Mouse (Mus musculus) limb, embryonic 11.5 days (tissue): Measurements from ENCODE around the gene Ubxn1. TPM values are rescaled to one million over a fixed set of nuclear protein-coding genes. Genes with fewer than 3 reads are reported as not detected.

Source experiments
- ATAC-seq: fragments of 200-750 bp; cut with Nextera tagmentation; 2 replicates; pipeline ENCODE4 v1.8.0; 2017; ENCODE audit warnings: low read depth; ENCODE audit not compliant: insufficient number of reproducible peaks, low FRiP score, low TSS enrichment
- DNase-seq: peaks from one replicate; pipeline ENCODE4 v3.0.0-alpha.2; 2015; ENCODE audit warnings: low spot score
- H3K27ac ChIP-seq: fragments of 300-500 bp; sonication (generic); replicated peaks from 2 replicates; pipeline ENCODE4 v1.5.1; 2014; ENCODE audit warnings: low read depth, mild to moderate bottlenecking, low read length
- H3K27me3 ChIP-seq: fragments of 300-500 bp; sonication (generic); 2 replicates; pipeline ENCODE4 v1.6.1; 2014; ENCODE audit warnings: mild to moderate bottlenecking, low read length, mixed read lengths; ENCODE audit not compliant: control insufficient read depth, insufficient read depth
- H3K36me3 ChIP-seq: fragments of 300-500 bp; sonication (generic); 2 replicates; pipeline ENCODE4 v1.6.1; 2014; ENCODE audit warnings: mild to moderate bottlenecking, low read length, moderate library complexity, mixed read lengths; ENCODE audit not compliant: control insufficient read depth, insufficient read depth
- H3K4me1 ChIP-seq: fragments of 300-500 bp; sonication (generic); 2 replicates; pipeline ENCODE4 v1.6.1; 2014; ENCODE audit warnings: low read length, mixed read lengths; ENCODE audit not compliant: control insufficient read depth, insufficient read depth
- H3K4me2 ChIP-seq: fragments of 300-500 bp; sonication (generic); 2 replicates; pipeline ENCODE4 v1.6.1; 2014; ENCODE audit warnings: low read depth, mild to moderate bottlenecking, moderate library complexity; ENCODE audit not compliant: severe bottlenecking
- H3K4me3 ChIP-seq: fragments of 300-500 bp; sonication (generic); 2 replicates; pipeline ENCODE4 v1.5.1; 2014; ENCODE audit warnings: low read depth, low read length
- H3K9ac ChIP-seq: fragments of 300-500 bp; sonication (generic); 2 replicates; pipeline ENCODE4 v1.6.1; 2014; ENCODE audit warnings: mild to moderate bottlenecking, low read length
- H3K9me3 ChIP-seq: fragments of 300-500 bp; sonication (generic); 2 replicates; pipeline ENCODE4 v1.6.1; 2016; ENCODE audit warnings: low read length; ENCODE audit not compliant: control insufficient read depth
- WGBS: fragments of 180-500 bp; shearing (Covaris S2); extraction: QIAGEN DNeasy Blood & Tissue Kit; methylation state at CpG from one replicate; pipeline ENCODE4 v1.1.7; 2014; 5-methylcytosine and 5-hydroxymethylcytosine counted together
- polyA plus RNA-seq: library from polyadenylated mRNA; unstranded; fragments of >200 nt; fragmentation: Nextera tagmentation; extraction: Ambion mirVana; gene quantifications from 2 replicates; pipeline ENCODE4 v1.2.1, GENCODE M21; 2014

Gene Ubxn1
- polyA plus RNA-seq, 1 experiment from 2014 or later = 196 TPM

DNA sequence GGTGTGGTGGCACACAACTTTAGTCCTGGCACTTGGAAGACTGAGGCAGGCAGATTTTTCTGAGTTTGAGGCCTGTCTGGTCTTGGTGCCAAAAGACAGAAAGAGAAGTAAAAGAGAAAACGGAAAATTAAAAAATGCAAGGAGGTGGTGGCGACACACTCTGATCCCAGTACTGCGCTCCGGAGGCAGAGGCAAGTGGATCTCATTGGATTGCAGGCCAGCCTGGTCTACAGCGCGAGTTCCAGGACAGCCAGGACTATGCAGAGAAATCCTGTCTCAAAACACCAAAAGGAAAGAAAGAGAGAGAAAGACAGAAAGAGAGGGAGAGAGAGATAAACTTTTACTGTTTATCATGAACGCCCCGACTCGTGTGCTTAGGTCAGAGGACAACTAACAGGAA lies 458 bp upstream of the Ubxn1 start:
- Histone ChIP-seq H3K36me3 (peaks cover 8% of the 10 kb centered on the region), H3K9me3 (no peaks in the 10 kb centered on the region), H3K27ac (no peak overlapping the region), H3K27me3 (no peaks in the 10 kb centered on the region), H3K4me3 (peak overlapping the region; percentile 74), H3K9ac (peak overlapping the region; percentile 78), H3K4me1 (peaks cover 5% of the 10 kb centered on the region; the same call in 1 of the 2 replicates), H3K4me2 (peak overlapping the region; percentile 55)
- WGBS = 58% methylated on average over 9 of the region's 9 CpGs
- ATAC-seq (peak; percentile 1; the same call in 1 of the 2 replicates), DNase-seq (no peak)

DNA sequence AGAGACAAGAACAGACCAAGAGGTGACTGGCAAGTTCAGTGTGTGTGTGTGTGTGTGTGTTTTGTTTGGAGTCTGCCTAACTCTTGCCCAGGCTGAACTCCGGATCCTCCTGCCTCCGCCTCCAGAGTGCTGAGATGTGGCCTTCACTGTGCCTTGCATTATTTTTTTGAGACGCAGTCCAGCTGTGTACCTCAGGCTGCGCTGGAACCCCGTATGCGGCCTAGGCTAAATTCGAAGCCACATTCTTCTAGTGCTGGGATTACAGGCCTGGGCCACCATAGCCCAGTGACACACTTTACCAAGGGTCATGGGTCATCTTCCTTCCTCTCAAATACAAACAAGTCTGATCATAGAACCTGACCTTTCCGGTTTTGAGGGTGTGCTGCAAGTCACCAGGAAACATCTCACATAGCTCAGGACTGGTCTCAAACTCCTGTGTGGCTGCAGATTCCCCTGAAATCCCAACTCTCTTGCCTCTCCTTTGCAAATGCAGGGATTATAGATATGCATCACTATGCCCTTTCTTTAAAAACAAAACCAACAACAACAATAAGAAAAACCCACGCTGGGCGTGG lies 1.1 kb downstream of the Ubxn1 start:
- Histone ChIP-seq H3K4me3 (peak overlapping the region; percentile 74), H3K4me1 (peaks cover 5% of the 10 kb centered on the region; the same call in 1 of the 2 replicates), H3K36me3 (peaks cover 8% of the 10 kb centered on the region), H3K4me2 (peak overlapping the region; percentile 55), H3K27ac (no peak overlapping the region), H3K9ac (peak overlapping the region; percentile 78), H3K27me3 (no peaks in the 10 kb centered on the region), H3K9me3 (no peaks in the 10 kb centered on the region)
- DNase-seq = no peak
- ATAC-seq = no peak
- WGBS = 78% methylated on average over 10 of the region's 10 CpGs

DNA sequence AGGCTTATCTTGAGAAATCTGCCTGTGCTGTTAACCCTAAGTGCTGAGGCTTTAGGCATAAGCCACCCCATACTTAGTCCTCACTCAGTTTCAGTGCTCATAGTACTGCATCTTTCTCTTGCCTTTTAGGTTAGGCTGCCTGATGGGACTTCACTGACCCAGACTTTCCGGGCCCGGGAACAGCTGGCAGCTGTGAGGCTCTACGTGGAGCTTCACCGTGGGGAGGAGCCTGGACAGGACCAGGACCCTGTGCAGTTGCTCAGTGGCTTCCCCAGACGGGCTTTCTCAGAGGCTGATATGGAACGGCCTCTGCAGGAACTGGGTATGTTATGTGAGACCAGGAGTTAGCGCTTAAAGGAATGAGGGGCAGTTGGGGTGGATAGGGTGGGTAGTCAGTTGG lies 3.7 kb downstream of the Ubxn1 start:
- Histone ChIP-seq H3K36me3 (peaks cover 8% of the 10 kb centered on the region), H3K27ac (no peak overlapping the region), H3K9me3 (no peaks in the 10 kb centered on the region), H3K4me2 (no peak overlapping the region), H3K27me3 (no peaks in the 10 kb centered on the region), H3K9ac (no peak overlapping the region), H3K4me1 (peaks cover 5% of the 10 kb centered on the region; the same call in 1 of the 2 replicates), H3K4me3 (no peak overlapping the region)
- WGBS = 93% methylated on average over 7 of the region's 7 CpGs
- no peak for DNase-seq
- no peak for ATAC-seq

DNA sequence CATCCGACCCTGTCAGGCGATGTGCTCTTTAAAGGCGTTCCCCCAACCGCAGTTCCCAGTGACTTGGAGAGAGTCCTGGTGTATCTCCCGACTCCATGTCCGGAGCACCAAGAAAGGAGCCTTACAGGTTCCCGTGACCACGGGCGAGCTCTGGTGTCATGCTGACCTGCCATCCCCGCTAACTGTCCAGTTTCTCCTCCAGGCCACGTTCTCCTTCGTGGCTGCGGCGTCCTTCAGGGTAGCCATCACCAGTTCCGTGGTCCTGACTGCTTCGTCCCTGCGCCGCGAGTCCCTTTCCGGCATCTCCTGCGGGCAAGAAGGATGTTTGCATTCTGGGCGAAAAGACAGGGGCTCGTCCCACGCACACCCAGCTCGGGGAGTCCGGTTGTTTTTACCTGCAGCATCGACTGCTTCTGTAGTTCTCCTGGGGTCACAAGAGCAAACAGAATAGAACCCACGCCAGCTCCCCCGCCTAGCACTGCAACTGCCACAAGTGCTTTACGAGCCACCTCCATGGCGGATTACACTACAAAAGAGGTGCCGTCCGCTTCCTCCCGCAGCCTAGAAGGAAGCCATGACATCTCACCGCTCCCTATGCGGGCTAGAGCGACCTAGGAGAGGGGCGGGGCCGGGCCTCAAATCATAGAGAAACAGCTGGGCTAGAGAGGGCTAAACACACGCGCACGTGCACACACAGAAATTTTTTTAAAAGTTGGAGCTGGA lies 9.2 kb downstream of the Ubxn1 start, which contains the start of gene Uqcc3:
Gene Uqcc3 (minus strand): TSS at position 613 of the 723 bp plus-strand sequence.
- peak within 1 kb of the TSS; percentile 59 for H3K4me2 ChIP-seq
- DNase-seq (peak; percentile 86), ATAC-seq (peak; percentile 94)
- under 1% methylated on average over 42 of the region's 42 CpGs for WGBS
- peak within 1 kb of the TSS; percentile 51 for H3K4me3 ChIP-seq
- no peaks in the 10 kb centered on the region for H3K27me3 ChIP-seq
- H3K4me1 ChIP-seq = no peaks in the 10 kb centered on the region
- H3K9me3 ChIP-seq = no peaks in the 10 kb centered on the region
- peak within 1 kb of the TSS; percentile 65 for H3K9ac ChIP-seq
- no peak within 1 kb of the TSS; the same call in 1 of the 2 replicates for H3K27ac ChIP-seq
- no peaks in the 10 kb centered on the region; the same call in 1 of the 2 replicates for H3K36me3 ChIP-seq

DNA sequence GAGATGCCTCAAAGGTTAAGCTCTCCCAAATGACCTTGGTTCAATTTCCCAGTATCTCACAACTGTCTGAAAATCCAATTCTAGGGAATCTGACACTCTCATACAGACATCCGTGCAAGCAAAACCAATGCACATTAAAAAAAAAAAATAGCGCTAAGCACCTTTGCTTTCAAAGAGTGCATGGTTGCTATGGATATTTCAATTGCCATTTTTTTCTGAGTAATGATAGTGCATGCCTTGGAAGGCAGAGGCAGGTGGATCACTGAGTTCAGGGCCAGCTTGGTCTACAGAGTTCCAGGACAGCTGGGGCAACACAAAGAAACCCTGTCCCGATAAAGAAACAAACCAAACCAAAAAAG lies 9.7 kb downstream of the Ubxn1 start:
- DNase-seq (no peak), ATAC-seq (no peak)
- no peaks in the 10 kb centered on the region; the same call in 1 of the 2 replicates for H3K36me3 ChIP-seq
- no peak overlapping the region for H3K27ac ChIP-seq
- H3K9me3 ChIP-seq = no peaks in the 10 kb centered on the region
- WGBS = 20% methylated on average over 3 of the region's 3 CpGs
- H3K9ac ChIP-seq = peak overlapping the region; percentile 65
- H3K27me3 ChIP-seq = no peaks in the 10 kb centered on the region
- no peaks in the 10 kb centered on the region for H3K4me1 ChIP-seq
- H3K4me3 ChIP-seq = peak overlapping the region; percentile 51
- H3K4me2 ChIP-seq = peak overlapping the region; percentile 59

DNA sequence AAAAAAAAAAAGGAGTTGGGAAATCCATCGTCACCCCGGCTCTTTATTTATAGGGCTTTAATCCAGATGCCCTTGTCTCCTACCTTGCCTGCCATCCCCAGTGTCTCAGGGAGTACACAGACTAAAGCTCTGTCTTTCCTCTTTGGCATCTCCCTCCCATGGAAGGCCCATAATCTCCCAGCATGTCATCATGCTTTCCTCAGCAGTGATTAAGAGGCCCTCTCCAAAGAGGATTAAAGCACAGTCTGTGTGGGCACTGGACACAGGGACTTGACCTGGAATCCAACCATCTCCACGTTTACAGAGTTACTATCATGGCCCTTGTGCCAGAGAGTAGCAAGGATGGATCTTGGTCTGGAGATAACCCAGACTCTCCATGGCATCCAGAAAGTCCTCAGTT lies 12.3 kb downstream of the Ubxn1 start, which contains the start of the genes Lbhd1 and Gm49403:
Gene Lbhd1 (plus strand): TSS at position 117 of the 400 bp plus-strand sequence.
Gene Gm49403 (plus strand): TSS at position 315 of the 400 bp plus-strand sequence.
- ATAC-seq (no peak), DNase-seq (no peak)
- no peaks in the 10 kb centered on the region for H3K9me3 ChIP-seq
- no peak within 1 kb of the TSS for H3K27ac ChIP-seq
- H3K27me3 ChIP-seq = no peaks in the 10 kb centered on the region
- H3K4me3 ChIP-seq = no peak within 1 kb of the TSS
- no peak within 1 kb of the TSS for H3K4me2 ChIP-seq
- no peak within 1 kb of the TSS for H3K9ac ChIP-seq
- H3K4me1 ChIP-seq = peaks cover 6% of the 10 kb centered on the region; the same call in 1 of the 2 replicates
- H3K36me3 ChIP-seq = no peaks in the 10 kb centered on the region
- WGBS = 77% methylated on average over 3 of the region's 3 CpGs

DNA sequence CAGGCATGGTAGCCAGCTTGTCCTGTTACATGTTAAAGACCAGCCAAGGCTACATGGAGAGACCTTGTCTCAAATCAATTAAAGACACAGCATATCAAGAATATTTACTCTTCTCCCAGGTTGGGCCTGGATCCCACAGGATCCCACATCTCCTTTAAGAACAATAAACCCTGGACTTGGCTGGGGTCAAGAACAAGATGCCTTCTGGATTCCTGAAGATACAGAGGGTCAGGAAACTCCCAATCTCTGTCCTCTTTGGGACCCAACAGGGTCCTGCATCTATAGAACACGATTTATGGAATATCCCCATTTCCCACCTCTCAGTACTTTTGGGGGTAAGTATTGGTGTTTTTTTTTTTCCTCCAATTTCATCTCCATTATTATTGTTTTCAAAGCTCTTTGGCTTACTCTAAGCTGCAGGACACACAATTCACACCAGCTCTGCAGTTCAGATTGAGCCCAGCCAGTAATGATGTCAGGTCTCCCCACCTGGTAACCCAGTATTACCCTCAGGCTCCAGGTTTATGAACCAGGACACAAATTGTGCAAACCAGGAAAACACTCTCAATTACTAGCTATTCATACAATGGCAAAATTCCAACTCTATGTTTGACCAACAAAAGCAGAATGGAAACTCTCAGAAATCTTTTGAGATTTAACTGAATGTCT lies 15.8 kb downstream of the Ubxn1 start:
- H3K27me3 ChIP-seq = no peaks in the 10 kb centered on the region
- no peak for DNase-seq
- peak overlapping the region; percentile 73; the same call in 1 of the 2 replicates for H3K4me3 ChIP-seq
- no peaks in the 10 kb centered on the region for H3K9me3 ChIP-seq
- no peak for ATAC-seq
- no peak overlapping the region; the same call in none of the 2 replicates for H3K4me2 ChIP-seq
- peaks cover 6% of the 10 kb centered on the region; the same call in 1 of the 2 replicates for H3K36me3 ChIP-seq
- no peak overlapping the region; the same call in 1 of the 2 replicates for H3K9ac ChIP-seq
- peak overlapping the region; percentile 63 for H3K27ac ChIP-seq
- 63% methylated on average over 1 of the region's 1 CpGs for WGBS
- H3K4me1 ChIP-seq = peaks cover 6% of the 10 kb centered on the region; the same call in 1 of the 2 replicates
